Mouse (Mus musculus) adrenal gland, adult 10 weeks (tissue): Measurements from ENCODE around the gene Adgrg5. TPM values are rescaled to one million over a fixed set of nuclear protein-coding genes. Genes with fewer than 3 reads are reported as not detected.

Experiments used
- polyA plus RNA-seq: library from polyadenylated mRNA; stranded (reverse); fragments of 350-450 nt; fragmentation: Illumina TruSeq; extraction: RNeasy Lipid Tissue Mini Kit (QIAGEN cat#74804); gene quantifications from one replicate; pipeline ENCODE4 v1.2.3, GENCODE M21; 2014; ENCODE audit warnings: low read depth, low replicate concordance

The Adgrg5 gene
- not detected for polyA plus RNA-seq

GRCm38 (mm10) chr8:94923405-94923804 lies at the start of gene Adgrg5:
Adgrg5 (plus strand) TSS chr8:94923694.

DNA sequence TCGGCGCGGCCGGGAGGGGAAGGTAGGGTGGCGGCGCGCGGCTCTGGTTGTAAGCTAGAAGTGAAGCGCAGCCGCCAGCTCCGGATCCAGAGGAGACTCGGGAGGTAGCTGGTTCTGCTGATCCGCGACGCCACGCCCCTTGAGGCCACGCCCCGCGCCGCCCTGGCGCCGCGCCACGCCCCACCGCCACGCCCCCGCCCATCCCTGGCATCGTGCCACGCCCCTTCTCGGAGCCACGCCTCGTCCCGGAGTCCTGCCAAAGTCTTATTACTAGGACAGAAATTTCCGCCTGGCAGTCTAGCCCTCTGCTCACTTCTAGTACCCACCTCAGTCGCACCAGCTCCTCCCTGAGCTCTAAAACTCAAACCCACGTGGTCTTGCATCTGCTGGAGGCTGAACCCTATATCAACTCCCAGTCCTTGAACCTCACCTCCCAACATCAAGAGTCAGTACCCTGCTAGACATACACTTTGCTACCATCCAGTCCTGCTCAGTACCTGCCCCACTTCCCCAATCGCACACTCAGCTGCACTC lies 47.2 kb upstream of the Adgrg5 start, which contains the start of gene Dok4:
Dok4 (minus strand) TSS at position 134 of the 534 bp plus-strand sequence.

GRCm38 (mm10) chr8:94917851-94918495 lies 5.5 kb upstream of the Adgrg5 start, which contains the start of gene Ccdc102a:
Ccdc102a (minus strand) TSS chr8:94918098.

DNA sequence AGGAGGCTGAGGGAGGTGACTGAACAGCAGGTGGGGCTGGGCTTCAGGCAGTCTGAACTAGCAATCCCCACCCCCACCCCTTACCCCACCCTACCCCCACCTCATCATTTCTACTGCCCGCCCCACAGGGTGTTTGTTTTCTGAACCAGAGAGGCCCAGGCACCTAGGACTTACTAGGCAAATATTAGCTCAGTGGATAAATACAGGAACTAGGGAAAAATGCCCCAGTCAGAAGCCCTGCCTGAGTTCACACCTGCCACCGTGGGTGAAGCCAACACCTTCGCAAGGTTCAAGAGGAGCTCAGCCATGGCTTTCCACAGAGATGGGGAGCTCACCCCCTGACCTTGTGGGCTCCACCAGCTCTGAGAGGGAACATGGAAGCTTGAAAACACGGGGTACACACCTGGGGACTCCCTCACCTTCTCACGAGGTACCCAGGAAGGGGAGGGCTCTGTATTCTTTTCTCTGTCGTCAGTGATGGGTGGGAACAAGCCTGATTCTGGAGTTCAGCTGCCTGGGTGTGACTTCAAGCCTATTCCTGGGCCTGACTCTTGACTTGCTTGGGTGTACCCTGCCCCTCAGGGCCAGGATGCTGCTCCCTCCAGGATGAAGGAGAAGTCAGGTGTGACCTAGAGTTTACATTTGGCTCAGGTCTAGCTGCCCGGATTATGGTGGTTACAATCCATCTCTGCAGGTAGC lies 51.1 kb downstream of the Adgrg5 start, which contains the start of gene Adgrg1:
Adgrg1 (plus strand) TSS at position 285 of the 699 bp plus-strand sequence.

Other genes starting within 250 kb of the Adgrg5 start
- gene Pllp, start 227.4 kb upstream of the Adgrg5 start, polyA plus RNA-seq = not detected
- gene Ccl22, start 178.1 kb upstream of the Adgrg5 start, polyA plus RNA-seq = not detected
- gene Cx3cl1, start 151.7 kb upstream of the Adgrg5 start, polyA plus RNA-seq = 2.1 TPM
- gene Ccl17, start 113.2 kb upstream of the Adgrg5 start, polyA plus RNA-seq = not detected
- 23.5 TPM for gene Coq9, start 85.4 kb upstream of the Adgrg5 start, polyA plus RNA-seq
- gene Ciapin1, start 85.3 kb upstream of the Adgrg5 start, polyA plus RNA-seq = 6.9 TPM
- 6.4 TPM for gene Polr2c, start 66.2 kb upstream of the Adgrg5 start, polyA plus RNA-seq
- gene Dok4, start 47.4 kb upstream of the Adgrg5 start, polyA plus RNA-seq = 1.5 TPM
- not detected for gene Ccdc102a, start 5.6 kb upstream of the Adgrg5 start, polyA plus RNA-seq
- gene Adgrg1, start 51.1 kb downstream of the Adgrg5 start, polyA plus RNA-seq = 1.6 TPM
- 1.3 TPM for gene Adgrg3, start 94.0 kb downstream of the Adgrg5 start, polyA plus RNA-seq
- gene Drc7, start 131.4 kb downstream of the Adgrg5 start, polyA plus RNA-seq = not detected
- 0.29 TPM for gene Katnb1, start 157.5 kb downstream of the Adgrg5 start, polyA plus RNA-seq